Mouse (Mus musculus) gastrocnemius, adult 18-20 months (tissue): Measurements from ENCODE around the gene Bcas1. TPM values are rescaled to one million over a fixed set of nuclear protein-coding genes. Genes with fewer than 3 reads are reported as not detected.

Source experiments
- DNase-seq: peaks from one replicate; pipeline ENCODE4 v3.0.0; 2021; ENCODE audit warnings: low spot score
- total RNA-seq, 2 experiments: library from RNA; stranded (reverse); gene quantifications; 2 replicates each; pipeline ENCODE4 v1.2.3; 2021

Bcas1 gene
- total RNA-seq, 2 experiments from 2014 or later = 0.68 to 1.4 TPM

DNA sequence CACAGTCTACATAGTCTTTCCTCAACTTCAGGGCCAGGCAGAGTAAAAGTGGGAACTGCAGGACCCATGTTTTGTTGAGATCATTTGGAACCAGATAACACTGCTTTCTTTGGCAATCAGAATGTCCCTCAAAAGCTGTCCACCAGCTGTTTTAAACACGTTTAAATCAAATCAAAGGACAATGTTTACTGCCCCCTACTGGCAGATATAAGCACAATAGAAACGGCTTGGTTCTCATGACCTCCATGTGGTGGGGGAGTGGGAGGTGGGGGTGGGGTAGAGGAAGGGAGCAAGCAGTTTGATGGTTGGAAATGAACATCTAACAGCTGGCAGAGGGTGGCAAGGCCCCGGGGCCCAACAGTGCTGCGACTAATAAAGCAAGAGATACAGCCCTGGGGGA, 5.7 kb downstream of the Bcas1 start:
- DNase-seq = no peak

- DNase-seq = no peak
Measured at GRCm38 (mm10) chr2:170418748-170419147, 8.9 kb downstream of the Bcas1 start.

GRCm38 (mm10) chr2:170411490-170412168, 16.0 kb downstream of the Bcas1 start:
- no peak for DNase-seq

GRCm38 (mm10) chr2:170410677-170411489, 16.8 kb downstream of the Bcas1 start:
- no peak for DNase-seq

- DNase-seq = no peak
Measured at GRCm38 (mm10) chr2:170406438-170406837, 21.2 kb downstream of the Bcas1 start.

DNA sequence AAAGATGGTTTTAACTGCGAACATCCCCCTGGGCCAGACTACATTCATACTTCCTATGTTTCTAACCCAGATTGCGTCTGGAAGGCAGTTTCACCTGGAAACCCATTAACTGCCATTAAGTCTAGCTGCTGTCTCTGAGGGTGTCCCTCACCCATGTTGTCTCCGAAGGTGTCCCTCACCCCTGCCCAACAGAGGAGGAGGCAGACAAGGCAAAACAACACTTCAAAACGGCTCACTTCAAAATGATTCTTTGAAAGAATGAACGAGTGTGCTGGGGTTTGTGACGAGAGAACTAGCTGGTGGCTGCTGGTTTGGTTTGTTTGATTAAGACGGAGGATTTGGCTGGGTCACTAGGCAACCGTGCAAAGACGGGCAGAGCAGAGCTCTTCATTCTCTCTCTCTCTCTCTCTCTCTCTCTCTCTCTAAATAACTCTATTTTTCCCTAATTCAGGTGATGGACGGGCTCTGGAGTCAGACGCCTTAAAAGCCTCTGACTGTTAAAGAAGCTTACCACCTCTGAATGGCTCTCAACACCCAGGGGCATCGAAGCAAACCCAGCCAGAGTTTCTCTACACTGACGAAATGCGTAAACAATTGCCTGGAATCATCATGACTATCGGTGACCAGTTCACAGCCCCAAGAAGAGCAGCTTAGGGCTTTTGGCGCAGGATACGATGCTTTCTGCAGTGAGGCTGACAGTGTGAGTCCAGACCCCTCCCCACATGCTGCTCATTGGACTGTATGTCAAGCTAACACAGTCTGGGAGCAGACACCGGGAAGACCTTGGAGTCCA, 22.7 kb downstream of the Bcas1 start:
- no peak for DNase-seq

GRCm38 (mm10) chr2:170403666-170404385, 23.8 kb downstream of the Bcas1 start:
- no peak for DNase-seq

GRCm38 (mm10) chr2:170401211-170401799, 26.3 kb downstream of the Bcas1 start:
- peak; percentile 59 for DNase-seq

DNA sequence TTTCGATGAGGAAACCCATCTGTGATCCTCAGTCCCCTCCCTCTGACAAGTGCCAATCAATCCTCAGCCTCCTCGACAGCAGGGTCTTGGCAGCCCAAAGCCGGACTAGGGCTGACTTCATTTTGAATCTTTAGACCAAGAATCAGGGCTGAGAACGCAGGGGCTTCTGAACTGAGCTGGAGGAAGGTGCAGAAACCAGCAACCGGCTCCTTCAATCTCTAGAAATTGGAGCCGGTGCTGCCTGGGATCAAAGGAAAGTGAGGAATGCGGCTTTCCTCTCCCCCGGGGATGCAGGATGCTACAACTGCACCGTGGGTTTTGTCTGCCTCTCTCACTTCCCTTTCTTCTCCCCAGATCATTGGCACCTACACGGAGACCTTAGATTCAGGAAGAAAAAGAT, 27.0 kb downstream of the Bcas1 start:
- DNase-seq = no peak

DNA sequence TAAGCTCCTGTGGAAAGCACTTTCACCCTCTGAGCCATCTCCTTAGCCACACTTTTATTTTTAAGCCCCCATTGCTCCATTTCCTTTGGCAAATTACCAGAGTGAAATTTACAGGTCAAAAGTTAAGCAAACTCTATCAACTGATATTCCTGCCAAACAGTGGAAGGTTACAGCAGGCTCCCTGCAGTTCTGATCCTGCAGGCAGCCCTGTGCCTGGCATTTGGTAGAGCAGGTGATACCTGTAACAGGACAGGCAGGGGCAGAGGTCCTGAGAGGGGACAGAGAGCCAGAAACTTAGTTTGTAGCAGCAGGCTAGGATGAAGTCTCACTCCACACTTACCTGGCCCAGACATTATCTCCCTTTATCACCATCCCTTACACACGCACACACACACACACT, 35.7 kb downstream of the Bcas1 start:
- no peak for DNase-seq

- DNase-seq = no peak
Measured at GRCm38 (mm10) chr2:170388320-170388719, 39.3 kb downstream of the Bcas1 start.

GRCm38 (mm10) chr2:170385556-170385955, 42.1 kb downstream of the Bcas1 start:
- DNase-seq = peak; percentile 30

DNA sequence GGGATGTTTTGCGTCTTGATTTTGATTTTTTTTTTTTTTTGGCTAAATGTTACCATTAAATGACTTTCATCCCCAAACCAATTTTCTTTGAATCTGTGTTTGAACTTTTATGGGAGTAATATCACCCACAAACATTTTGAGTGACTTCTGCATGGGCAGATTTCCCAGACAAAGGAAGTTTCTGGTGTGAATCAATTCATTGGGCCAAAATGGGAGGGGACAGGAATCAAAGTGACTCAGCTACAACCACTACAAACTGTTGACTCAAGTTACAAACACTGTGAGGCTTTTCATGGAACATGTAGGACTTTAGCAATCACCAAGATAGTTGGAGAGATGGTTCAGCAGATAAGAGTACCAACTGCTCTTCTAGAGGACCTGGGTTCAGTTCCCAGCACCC, 42.9 kb downstream of the Bcas1 start:
- DNase-seq = peak; percentile 42

DNA sequence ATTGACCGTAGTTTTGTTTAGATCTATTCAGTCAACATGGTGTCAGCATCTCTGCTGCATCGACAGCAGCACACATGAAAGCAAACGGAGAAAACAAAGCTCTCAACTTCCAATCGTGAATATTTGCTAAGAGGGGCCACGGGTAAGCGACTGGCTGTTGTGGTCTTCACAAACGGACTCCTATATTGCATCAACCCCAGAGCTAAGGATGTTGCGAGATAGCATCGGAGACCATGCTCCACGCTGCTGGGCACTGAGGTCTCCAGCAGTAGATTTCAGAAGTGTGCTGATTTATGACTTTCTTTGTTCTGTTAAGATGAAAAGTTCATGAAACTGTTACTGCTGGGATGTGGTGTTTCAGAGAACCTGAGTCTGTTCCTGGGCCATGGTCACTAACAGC, 54.3 kb downstream of the Bcas1 start:
- DNase-seq = no peak

GRCm38 (mm10) chr2:170365676-170366075, 62.0 kb downstream of the Bcas1 start:
- DNase-seq = no peak

- DNase-seq = no peak
Measured at GRCm38 (mm10) chr2:170365271-170365670, 62.4 kb downstream of the Bcas1 start.

DNA sequence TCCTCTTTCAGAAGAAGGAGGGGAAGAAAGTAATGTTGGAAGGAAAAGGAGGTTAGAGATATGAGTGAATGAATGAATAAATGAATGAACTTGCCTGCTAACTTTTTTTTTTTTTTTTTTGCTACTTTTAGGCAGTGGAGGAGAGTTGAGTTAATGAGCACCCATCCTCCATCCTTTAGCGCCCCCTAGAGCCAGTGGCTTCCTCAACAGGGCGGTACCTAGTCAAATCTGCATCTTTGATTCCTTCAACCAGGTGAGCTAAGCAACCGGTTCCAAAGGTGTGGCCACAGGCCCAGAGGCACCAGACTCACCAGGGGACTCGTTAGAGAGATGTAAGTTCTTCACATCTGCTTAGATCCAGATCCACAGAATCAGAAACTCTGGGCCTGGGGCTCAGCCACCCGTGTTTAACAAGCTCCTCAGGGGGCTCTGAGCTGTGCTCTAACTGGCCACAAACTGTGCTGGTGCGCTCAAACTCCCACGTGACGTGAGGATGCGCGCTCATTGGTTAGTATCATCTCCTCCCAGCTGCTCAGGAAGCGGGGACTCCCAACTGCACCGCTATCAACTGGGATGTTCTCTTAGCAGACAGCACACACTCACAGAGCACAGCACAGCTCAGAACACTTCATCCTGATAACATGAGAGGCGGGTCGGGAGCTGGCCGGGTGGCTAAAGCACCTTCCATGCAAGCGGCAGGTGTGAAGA, 70.8 kb downstream of the Bcas1 start:
- DNase-seq = no peak

- peak; percentile 76 for DNase-seq
Measured at GRCm38 (mm10) chr2:170354963-170355367, 72.7 kb downstream of the Bcas1 start.

DNA sequence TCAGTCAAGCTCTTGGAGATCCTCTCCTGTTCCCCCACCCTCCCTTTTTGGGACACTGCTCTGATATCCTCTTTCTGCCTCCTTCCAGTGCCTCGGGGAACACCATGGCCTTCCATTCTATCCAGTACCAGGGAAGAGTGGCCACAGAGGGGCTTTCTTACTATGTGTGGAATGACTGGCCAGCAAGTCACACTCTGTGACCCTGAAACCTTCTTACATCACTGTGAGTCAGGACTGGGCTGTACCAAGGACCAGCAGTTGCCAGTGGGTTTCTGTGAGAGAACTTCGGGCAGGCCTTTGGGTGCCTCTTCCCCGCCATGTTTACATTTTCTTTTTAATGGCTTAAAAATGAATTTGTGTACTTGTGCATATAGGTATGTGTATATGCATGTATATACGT, 75.4 kb downstream of the Bcas1 start:
- no peak for DNase-seq

GRCm38 (mm10) chr2:170351847-170352246, 75.8 kb downstream of the Bcas1 start:
- DNase-seq = no peak
